8 mouse cellular contexts compared by ENCODE assay signal in the genomic region with DNA sequence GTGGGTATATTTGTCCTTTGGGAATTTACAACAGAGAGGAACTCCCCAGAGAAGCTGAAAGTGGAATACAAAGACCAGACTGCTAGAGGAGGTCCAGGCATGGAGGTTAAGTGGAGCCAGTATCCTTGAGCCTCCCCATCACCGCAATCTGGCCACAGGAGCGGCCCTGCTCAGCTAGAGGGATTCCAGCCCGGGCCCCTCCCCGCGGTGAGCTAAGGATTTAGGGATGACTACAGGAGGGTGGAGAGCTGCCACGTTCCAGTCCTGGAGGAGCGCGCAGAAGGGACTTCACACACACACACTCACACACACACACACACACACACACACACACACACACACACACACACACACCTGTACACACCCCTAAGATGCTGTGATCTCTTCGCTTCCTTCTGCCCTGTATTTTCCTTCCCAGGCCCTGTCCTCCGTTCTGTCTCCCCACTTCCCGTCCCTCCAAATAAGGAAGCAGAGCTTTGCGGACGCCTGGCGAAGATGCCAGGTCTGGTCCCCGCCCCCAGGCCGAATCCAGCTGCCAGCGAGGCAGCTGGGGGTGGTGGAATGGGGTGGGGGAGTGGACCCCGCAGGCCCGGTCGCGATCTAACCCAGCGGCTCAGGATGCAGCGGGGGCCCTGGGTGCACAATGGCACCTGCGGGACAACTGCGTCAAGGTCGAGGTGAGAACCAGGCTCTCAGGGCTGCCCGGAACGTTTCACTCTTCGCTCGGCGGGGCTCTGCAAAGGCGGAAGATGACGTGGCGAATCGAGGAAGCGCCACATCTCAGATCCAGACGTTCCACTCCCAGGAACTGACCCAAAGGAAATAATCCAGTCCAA.
DNase-seq lines count a peak whose midpoint lies in the region; ATAC-seq and TF ChIP-seq lines count a peak whose summit lies in the region.

No protein-coding gene starts in this region.

- H3K27me3 ChIP-seq in forebrain, embryonic 15.5 days = 0 out of 2 replicates have a peak, but pooled peaks cover 4% of the 10 kb centered on the region
- no peaks in the 10 kb centered on the region for H3K27me3 ChIP-seq in liver, postnatal 0 days (ENCODE audit: insufficient read depth, low read length)
- H3K27me3 ChIP-seq in neural tube, embryonic 12.5 days (replicated peaks) = no peaks in the 10 kb centered on the region

- H3K4me1 ChIP-seq in forebrain, embryonic 15.5 days = peaks cover 29% of the 10 kb centered on the region
- peaks cover 35% of the 10 kb centered on the region for H3K4me1 ChIP-seq in liver, postnatal 0 days (ENCODE audit: insufficient read depth)
- H3K4me1 ChIP-seq in neural tube, embryonic 12.5 days = peaks cover 23% of the 10 kb centered on the region

- peak overlapping the region; percentile 73 for H3K4me3 ChIP-seq in forebrain, embryonic 15.5 days
- H3K4me3 ChIP-seq in liver, postnatal 0 days (ENCODE audit: low read depth, low read length) = peak overlapping the region; percentile 63
- H3K4me3 ChIP-seq in neural tube, embryonic 12.5 days = peak overlapping the region; percentile 60

- H3K36me3 ChIP-seq in forebrain, embryonic 15.5 days = no peaks in the 10 kb centered on the region
- H3K36me3 ChIP-seq in liver, postnatal 0 days (replicated peaks; ENCODE audit: insufficient read depth, low read length) = no peaks in the 10 kb centered on the region
- no peaks in the 10 kb centered on the region for H3K36me3 ChIP-seq in neural tube, embryonic 12.5 days

- peak overlapping the region; percentile 84 for H3K27ac ChIP-seq in forebrain, embryonic 15.5 days (replicated peaks)
- peak overlapping the region; percentile 93 for H3K27ac ChIP-seq in liver, postnatal 0 days (ENCODE audit: low read depth)
- peak overlapping the region; percentile 50; the same call in 1 of the 2 replicates for H3K27ac ChIP-seq in neural tube, embryonic 12.5 days

- DNase-seq in CD8-positive naive resting alpha-beta T cell, adult 2 months (ENCODE audit: low read depth in 2 of 2, low spot score in 2 of 2) = peak; percentile 31 to 34
- peak; percentile 90 to 91 for DNase-seq in heart, postnatal 10 days
- DNase-seq in kidney, postnatal 4 days = peak; percentile 81 to 88
- DNase-seq in liver, postnatal 0 days = peak; percentile 70
- peak; percentile 76 for DNase-seq in telencephalon, adult 2 months (ENCODE audit: low read depth, low spot score)

- no peak for TF ChIP-seq EP300 in liver, postnatal 0 days (IDR thresholded peaks at IDR 0.05; ENCODE audit: low read depth)

- no peaks in the 10 kb centered on the region for H3K9me3 ChIP-seq in forebrain, embryonic 15.5 days
- no peaks in the 10 kb centered on the region for H3K9me3 ChIP-seq in liver, postnatal 0 days (ENCODE audit: low read length)
- no peaks in the 10 kb centered on the region for H3K9me3 ChIP-seq in neural tube, embryonic 12.5 days

- H3K9ac ChIP-seq in forebrain, embryonic 15.5 days (replicated peaks) = peak overlapping the region; percentile 82
- H3K9ac ChIP-seq in liver, postnatal 0 days (replicated peaks) = peak overlapping the region; percentile 71
- H3K9ac ChIP-seq in neural tube, embryonic 12.5 days = peak overlapping the region; percentile 68

- no peak for TF ChIP-seq CTCF in liver, postnatal 0 days (IDR thresholded peaks at IDR 0.05; ENCODE audit: low read depth)

- H3K4me2 ChIP-seq in forebrain, embryonic 15.5 days (replicated peaks) = peak overlapping the region; percentile 97
- H3K4me2 ChIP-seq in liver, postnatal 0 days (ENCODE audit: low read depth, low read length) = peak overlapping the region; percentile 79
- peak overlapping the region; percentile 90 for H3K4me2 ChIP-seq in neural tube, embryonic 12.5 days (replicated peaks)

- WGBS in forebrain, embryonic 15.5 days = under 1% methylated on average over 37 of the region's 37 CpGs
- 2% methylated on average over 37 of the region's 37 CpGs for WGBS in liver, postnatal 0 days (ENCODE audit: insufficient replicate concordance)
- WGBS in neural tube, embryonic 12.5 days = under 1% methylated on average over 37 of the region's 37 CpGs

- ATAC-seq in cerebellum, adult (ENCODE audit: insufficient number of reproducible peaks, low FRiP score, low TSS enrichment) = peak; percentile 77
- peak; percentile 75 for ATAC-seq in forebrain, embryonic 15.5 days (replicated peaks)
- peak; percentile 69 for ATAC-seq in liver, postnatal 0 days
- ATAC-seq in neural tube, embryonic 12.5 days (ENCODE audit: low FRiP score, low read depth) = peak; percentile 75

- intact Hi-C loops in heart, postnatal 10 days (cut with DNase I) = loop anchor here (10.0 kb wide), 1 partner anchor 150 kb away; a partner anchor contains a TSS

Comparison
In these comparisons a context has a peak if more than half of its experiments do, and no peak if none do; other contexts are left out.
1. Peak in every context shown above with its lines: DNase-seq, ATAC-seq, H3K4me3 ChIP-seq and H3K27ac ChIP-seq.
2. DNase-seq: peak in every context shown above with its lines; median percentile 90 in heart, postnatal 10 days; 84 in kidney, postnatal 4 days; 76 in telencephalon, adult 2 months; 70 in liver, postnatal 0 days; 32 in CD8-positive naive resting alpha-beta T cell, adult 2 months.